Mouse (Mus musculus) cerebellum, postnatal 14 days (tissue): ENCODE results near the gene Fopnl.

Source experiments
- DNase-seq, 2 experiments: peaks; one replicate each; pipeline ENCODE4 v3.0.0; 2021; ENCODE audit warnings: mixed read lengths in 2 of 2

Fopnl gene

GRCm38 (mm10) chr16:14316884-14317876 is at the start of gene Fopnl:
Gene Fopnl, minus strand, starts transcription at chr16:14317405.
- peak; percentile 99 to 100 for DNase-seq

- no peak for DNase-seq
Observed at GRCm38 (mm10) chr16:14366017-14366416, 48.8 kb upstream of the Fopnl start.

GRCm38 (mm10) chr16:14365457-14365856 is 48.3 kb upstream of the Fopnl start:
- DNase-seq, result no peak

GRCm38 (mm10) chr16:14364066-14364465 is 46.9 kb upstream of the Fopnl start:
- DNase-seq, result no peak

- no peak for DNase-seq
Observed at GRCm38 (mm10) chr16:14363496-14363895, 46.3 kb upstream of the Fopnl start.

- DNase-seq, result peak; percentile 17 to 39
Observed at GRCm38 (mm10) chr16:14362099-14362820, 45.1 kb upstream of the Fopnl start.

GRCm38 (mm10) chr16:14361362-14362098 is 44.3 kb upstream of the Fopnl start, which contains the start of gene Abcc1:
Gene Abcc1, plus strand, starts transcription at chr16:14361558.
- DNase-seq, result peak; percentile 84 to 90

GRCm38 (mm10) chr16:14360931-14361330 is 43.7 kb upstream of the Fopnl start:
- DNase-seq, result no peak

- DNase-seq, result no peak
Observed at GRCm38 (mm10) chr16:14358531-14358930, 41.3 kb upstream of the Fopnl start.

- no peak for DNase-seq
Observed at GRCm38 (mm10) chr16:14357859-14358258, 40.7 kb upstream of the Fopnl start.

- DNase-seq, result no peak
Observed at GRCm38 (mm10) chr16:14352663-14353062, 35.5 kb upstream of the Fopnl start.

- no peak for DNase-seq
Observed at GRCm38 (mm10) chr16:14352234-14352633, 35.0 kb upstream of the Fopnl start.

- no peak for DNase-seq
Observed at GRCm38 (mm10) chr16:14351571-14351970, 34.4 kb upstream of the Fopnl start.

GRCm38 (mm10) chr16:14344967-14345366 is 27.8 kb upstream of the Fopnl start:
- DNase-seq, result no peak

- no peak for DNase-seq
Observed at GRCm38 (mm10) chr16:14328156-14328555, 11.0 kb upstream of the Fopnl start.

GRCm38 (mm10) chr16:14320494-14320893 is 3.3 kb upstream of the Fopnl start:
- DNase-seq, result no peak

GRCm38 (mm10) chr16:14319681-14320080 is 2.5 kb upstream of the Fopnl start:
- DNase-seq, result no peak

GRCm38 (mm10) chr16:14312914-14313313 is 4.3 kb downstream of the Fopnl start:
- no peak for DNase-seq

- peak; percentile 41 to 63 for DNase-seq
Observed at GRCm38 (mm10) chr16:14311371-14311770, 5.8 kb downstream of the Fopnl start.

GRCm38 (mm10) chr16:14309833-14310232 is 7.4 kb downstream of the Fopnl start:
- DNase-seq, result no peak

- DNase-seq, result no peak
Observed at GRCm38 (mm10) chr16:14308245-14309073, 8.7 kb downstream of the Fopnl start.

GRCm38 (mm10) chr16:14307373-14307772 is 9.8 kb downstream of the Fopnl start:
- no peak for DNase-seq
